Mouse (Mus musculus) gastrocnemius, adult 18-20 months (tissue): Measurements from ENCODE around the gene Pank4. TPM values are rescaled to one million over a fixed set of nuclear protein-coding genes. Genes with fewer than 3 reads are reported as not detected.

Experiments used
- DNase-seq: peaks from one replicate; pipeline ENCODE4 v3.0.0; 2021; ENCODE audit warnings: low spot score
- total RNA-seq, 2 experiments: library from RNA; stranded (reverse); gene quantifications; 2 replicates each; pipeline ENCODE4 v1.2.3; 2021

Pank4 gene
- total RNA-seq, 2 experiments from 2014 or later = 31.9 to 35.6 TPM

DNA sequence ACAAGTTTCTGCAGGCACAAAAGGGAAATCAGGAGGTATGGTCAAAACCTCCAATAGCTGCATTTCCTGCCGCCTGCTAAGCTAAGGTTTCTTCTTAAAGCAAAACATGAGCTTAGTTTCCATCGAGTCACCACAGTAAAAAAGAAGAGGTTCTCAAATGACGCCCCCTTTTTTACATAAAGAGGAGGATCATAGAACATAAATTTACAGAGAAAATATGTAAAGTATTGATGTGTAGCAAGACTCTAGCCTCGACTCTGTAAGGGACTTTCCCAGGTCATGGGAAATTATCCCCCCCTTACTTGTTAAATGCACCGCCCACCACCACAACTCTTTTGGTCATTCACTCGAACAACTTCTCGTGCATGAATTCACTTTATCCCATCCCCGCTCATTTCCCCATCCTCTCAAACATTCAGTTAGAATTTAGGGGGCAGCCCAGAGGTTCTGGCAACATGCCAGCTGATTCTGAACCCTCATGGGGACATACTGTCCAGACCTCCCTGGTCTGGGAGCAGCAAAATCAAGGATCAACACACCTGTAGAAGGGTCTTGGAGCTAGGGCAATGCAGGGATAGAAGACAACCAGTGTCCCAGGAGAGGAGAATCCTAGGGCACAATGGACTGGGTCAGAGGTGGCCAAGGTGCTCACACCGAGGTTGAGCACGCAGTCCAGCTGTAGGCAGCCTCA lies 21.1 kb upstream of the Pank4 start:
- no peak for DNase-seq

- DNase-seq = no peak
These were observed 20.4 kb upstream of the Pank4 start for GRCm38 (mm10) chr4:154943323-154944039.

GRCm38 (mm10) chr4:154944121-154944590 lies 19.8 kb upstream of the Pank4 start:
- peak; percentile 89 for DNase-seq

- DNase-seq = peak; percentile 67
These were observed 17.6 kb upstream of the Pank4 start for GRCm38 (mm10) chr4:154946319-154946718.

DNA sequence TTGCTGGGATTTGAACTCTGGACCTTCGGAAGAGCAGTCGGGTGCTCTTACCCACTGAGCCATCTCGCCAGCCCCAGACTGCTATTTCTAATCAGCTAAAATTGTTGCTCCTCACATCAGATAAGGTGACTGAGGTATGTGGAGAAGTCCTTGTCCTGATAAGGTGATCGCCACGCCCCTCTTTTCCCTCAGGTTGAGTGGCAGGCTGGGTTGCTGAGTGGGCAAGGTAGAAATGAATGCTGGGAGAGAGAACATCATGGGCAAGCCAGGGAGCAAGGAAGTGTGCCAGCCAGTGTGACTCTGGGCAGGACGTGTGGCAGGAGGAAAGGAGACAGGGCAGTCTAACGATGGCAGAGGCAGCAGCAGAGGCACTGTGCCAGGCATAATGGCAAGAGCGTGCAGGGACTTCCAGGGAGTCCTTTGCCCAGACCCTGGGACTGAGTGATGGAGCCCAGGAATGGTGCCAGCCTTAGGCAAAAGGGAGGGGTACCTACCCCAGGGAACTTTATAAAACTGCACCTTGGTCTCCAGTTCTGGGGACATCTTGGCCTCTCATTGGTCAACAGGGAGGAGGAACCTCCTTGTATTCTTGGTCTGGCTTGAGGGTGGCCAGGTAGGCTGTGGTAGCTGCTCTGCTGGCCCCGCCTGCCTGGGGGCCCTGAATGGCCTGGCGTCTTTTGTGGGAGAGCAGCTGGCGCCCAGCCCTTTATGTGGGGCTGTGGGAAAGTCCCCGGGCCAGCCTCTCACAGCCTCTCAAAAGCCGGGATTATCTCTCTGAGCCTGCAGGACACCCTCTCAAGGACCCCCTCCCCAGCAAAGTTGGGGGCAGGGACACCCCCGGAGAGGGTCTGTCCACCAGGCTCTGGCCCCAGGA lies 15.6 kb upstream of the Pank4 start:
- DNase-seq = no peak

DNA sequence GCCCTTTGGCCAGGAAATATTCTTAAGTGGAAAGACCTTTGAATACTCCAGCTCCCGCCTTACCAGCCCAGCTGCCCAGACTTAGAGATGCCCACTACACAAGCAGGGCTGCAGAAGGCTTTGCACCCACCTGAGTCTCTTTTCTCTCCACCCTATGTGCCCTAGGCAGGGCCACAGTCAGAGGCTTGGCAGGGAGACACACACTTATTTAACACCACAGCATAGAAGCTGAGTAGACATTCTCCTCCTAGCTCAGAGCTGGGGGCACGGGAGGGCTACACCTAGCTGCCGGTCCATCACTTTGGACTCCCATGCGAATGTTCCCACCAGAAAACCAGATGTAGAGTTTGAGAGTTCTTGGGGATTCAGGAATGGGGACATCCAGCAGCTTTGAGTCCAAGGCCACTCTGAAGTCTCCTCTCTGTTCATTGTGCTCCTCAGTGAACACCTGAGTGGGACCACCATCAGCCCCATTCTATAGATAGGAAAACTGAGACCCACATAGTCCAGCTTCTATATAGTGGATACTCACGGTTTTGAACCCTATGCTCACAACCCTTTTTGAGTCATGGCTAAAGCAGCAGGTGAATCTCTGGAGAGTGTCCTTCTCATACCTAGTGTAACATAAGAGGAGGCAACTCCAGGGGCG lies 14.9 kb upstream of the Pank4 start:
- no peak for DNase-seq

DNA sequence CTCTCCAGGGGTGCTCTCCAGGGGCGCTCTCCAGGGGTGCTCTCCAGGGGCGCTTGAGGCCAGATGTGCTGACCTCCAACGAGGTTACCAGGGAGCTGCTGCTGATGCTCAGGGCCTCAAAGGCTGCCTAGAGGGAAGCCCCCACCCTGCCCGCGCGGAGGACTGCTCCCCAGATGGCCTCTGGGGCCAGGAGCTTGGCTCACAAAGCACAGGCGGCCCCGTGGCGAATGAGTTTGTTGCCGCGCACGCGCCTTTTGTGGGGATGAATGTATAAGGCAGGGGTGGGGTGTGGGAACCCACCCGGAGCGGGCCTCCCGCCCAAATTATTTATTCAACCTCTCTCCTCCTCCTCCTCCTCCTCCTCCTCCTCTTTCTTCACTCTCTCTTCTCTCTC lies 14.3 kb upstream of the Pank4 start:
- no peak for DNase-seq

DNA sequence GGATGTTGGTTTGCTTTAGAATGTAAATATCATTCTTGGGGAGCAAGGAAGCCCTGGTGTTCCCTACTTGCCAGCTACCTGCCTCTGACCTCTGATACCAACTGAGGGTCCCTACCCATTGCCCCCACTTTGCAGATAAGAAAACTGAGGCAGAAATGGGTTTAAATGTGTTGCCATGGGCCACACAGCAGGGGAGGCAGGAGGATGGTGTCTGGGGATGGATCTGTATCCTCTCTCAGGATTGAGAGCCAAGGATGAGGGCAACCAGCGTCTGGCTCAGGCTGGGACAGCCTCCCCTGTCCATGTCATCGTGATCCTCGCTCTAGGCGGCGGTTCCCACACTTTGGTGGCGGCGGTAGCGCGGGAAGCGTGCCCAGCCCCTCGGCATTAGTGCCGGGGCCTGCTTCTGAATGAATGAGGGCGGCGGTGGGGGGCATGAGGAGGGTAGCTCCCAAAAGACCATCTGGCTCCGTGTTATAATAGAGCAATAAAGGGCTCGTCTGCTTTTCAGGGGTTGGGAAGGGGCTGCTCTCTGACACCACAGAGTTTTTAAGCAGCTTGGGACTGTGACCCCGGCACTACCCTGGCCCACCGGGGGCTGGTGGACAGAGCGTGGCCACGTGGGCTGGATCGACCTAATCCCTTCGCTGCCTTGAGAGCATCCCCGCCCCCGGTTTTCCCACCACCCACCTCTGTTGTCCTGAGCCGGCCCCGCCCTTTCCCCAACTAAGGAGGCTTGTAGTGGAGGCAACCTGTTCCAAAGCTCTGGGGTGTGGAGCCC lies 11.3 kb upstream of the Pank4 start:
- no peak for DNase-seq

GRCm38 (mm10) chr4:154956604-154957003 lies 7.3 kb upstream of the Pank4 start:
- DNase-seq = no peak

DNA sequence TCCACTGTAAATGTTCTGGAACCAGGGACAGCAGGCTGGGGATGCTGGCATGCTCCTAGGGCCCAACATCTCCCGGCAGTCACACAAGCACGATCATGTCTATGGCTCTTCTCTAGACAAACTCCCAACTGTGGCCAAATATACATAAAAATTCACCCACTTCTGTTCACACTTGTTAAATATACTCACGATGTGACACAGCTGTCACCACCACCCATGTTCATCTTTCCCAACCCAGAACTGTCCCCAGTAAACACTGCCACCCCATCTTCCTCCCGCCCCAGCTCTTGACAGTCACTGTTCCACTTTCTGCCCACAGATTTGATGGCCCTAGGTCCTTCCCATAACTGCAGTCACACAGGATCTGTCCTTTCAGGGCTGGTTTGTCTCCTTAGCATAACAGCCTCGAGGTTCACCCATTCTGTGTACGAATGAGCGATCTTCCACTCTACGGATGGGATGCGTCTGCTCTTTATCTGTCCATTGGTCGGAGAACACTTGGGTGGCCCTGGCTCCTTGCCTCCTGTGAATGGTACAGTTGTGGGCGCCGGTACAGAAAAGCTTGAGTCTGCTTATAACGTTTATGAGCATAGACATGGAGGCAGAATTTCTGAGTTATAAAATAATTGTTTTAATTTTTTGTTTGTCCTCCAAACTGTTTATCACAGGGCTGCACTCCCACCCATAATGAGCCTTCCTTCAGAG lies 6.5 kb upstream of the Pank4 start:
- no peak for DNase-seq

DNA sequence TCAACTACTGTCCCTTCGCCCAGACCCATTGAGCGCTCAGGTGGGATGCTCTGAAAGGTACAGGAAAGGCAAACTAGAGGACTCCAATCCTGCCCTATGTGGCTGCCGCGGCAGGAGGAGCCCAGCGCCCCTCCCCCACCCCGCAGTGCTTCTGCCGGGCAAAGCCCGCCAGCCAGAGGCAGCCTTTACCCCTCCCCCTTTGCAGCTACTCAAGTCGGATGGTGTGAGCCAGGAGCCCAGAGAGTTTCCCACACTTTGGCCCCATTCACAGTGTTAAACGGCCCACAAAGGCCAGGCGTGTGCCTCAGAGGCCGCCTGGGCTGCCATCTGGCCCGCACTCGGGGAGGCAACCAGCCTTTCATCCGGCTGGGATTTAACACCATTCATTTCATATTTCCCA lies 5.8 kb upstream of the Pank4 start:
- no peak for DNase-seq

DNA sequence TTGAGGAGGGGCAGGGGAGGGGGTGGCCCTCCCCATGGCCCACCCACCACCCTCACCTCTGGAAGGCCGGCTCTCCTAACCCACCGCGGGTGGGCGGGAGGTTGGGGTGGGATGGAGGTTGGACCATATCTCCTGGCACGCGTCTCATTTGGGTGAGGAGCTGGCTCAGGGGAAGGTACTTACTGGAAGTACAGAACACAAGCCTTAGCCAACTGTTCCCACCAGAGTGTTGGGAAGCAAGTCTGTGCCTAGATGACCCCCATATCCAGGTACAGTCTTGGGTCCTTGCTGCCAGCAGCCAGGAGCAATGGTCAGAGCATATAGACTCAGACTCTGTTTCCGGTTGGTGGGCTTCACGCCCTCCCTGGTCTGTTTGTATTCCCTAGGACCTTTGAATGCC lies 5.3 kb upstream of the Pank4 start:
- DNase-seq = no peak

DNA sequence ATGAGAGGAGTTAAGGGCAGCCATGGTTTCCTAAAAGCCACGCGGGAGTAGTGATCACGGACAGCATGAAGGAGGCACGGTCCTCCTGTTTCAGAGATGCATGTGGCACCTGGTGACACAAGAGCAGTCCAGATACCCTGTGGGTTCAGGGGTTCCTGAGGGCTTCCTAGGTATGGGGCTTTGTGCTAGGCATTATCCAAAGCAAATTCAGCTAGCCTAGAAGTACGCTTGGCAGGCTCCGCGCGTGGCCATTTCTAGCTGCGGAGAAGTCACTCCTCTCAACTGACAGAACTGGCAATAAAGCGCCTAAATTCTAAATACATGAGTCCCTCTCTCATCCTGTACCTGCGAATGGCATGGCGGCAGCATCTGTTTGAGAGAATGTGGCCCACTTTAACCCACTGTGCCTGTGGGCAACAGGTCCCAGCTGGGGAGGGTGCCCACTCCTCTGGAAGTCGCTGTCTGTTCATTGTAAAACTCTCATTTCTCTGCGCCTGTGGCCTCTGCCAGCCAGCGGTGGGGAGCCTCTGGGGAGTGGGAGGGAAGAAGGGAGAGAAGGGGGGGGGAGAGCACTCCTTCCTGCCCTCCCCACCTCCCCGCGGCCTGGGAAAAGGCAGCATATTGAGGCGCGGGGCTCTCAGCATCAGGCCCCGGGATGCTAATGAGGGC lies 3.8 kb upstream of the Pank4 start:
- DNase-seq = no peak

GRCm38 (mm10) chr4:154960690-154961225 lies 3.2 kb upstream of the Pank4 start, which contains the start of gene Hes5:
Hes5 (plus strand) TSS chr4:154960923.
- no peak for DNase-seq

- peak; percentile 37 for DNase-seq
These were observed 2.6 kb upstream of the Pank4 start for GRCm38 (mm10) chr4:154961226-154961738.

DNA sequence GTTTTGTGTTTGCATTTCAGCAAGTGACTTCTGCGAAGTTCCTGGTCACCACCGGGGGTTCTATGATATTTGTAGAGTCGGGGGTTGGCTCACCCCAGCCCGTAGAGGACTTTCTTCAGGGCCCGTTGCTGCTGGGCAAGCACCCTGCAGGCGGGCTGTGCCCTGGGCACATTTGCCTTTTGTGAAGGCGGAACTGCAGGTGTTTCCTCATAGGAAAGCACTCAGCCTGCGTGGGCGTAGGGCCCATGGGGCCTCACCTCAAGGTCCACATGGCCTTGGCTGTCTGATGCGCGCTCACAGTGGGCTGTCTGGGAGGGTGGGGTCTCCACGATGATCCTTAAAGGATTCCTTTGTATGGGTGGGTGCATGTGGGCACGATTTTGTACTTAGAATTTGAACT lies 2.0 kb upstream of the Pank4 start:
- DNase-seq = no peak

DNA sequence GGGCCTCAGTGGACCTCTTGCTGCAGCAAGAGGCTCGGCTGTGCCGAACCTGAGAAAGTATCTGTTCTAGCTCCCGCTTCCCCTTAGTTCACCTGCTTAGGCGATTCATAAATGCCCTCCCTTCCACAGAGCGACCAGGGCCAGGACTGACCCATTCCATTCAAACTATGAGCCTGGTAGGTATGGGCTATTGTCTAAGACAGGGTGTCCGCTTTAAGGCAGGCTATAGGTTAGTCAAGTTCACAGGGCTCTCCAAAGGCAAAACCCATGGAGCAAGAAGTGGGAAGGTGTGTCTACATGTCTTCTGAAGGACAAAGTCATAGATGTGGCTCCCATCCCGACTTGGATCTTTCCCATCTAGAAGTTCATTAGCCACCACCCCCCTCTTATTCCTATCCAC lies 1.2 kb upstream of the Pank4 start:
- DNase-seq = no peak

DNA sequence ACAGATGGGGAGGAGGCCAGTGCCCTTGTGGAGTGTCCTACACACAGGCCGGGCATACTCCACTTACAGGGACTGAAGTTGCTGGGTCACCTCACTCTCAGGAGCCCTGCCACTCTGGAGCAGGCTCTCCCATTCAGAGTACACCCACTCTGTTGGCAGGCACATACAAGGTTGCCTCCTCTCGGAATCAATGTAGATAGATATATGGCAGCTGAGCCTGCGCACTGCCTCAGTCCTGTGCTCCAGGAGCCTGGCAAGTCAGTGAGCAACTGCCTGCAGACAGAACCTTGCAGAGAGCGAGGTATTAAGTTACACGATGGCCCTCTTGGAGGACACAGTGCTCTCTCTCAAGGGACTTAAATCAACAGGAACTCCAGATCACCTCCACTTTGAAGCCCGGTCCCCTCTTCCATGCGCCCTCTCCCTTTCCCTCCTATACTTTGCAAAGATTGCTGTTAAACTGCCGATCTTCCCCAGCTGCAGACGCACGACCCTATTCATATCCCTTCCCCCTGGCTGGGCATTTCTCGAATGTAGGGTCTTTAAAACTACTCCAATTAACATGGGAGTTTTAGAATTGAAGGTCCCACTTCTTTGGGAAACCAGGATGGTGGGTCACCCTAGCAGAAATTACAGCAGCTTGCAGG lies 610 bp upstream of the Pank4 start:
- peak; percentile 44 for DNase-seq
